Mouse (Mus musculus): ENCODE measurements at regions not wholly inside any gene's neighbourhood (a gene's known extent, or its start where the extent isn't known, plus 50 kb on each side); places are given as distances from the start of the nearest gene placed in this dataset.

DNA sequence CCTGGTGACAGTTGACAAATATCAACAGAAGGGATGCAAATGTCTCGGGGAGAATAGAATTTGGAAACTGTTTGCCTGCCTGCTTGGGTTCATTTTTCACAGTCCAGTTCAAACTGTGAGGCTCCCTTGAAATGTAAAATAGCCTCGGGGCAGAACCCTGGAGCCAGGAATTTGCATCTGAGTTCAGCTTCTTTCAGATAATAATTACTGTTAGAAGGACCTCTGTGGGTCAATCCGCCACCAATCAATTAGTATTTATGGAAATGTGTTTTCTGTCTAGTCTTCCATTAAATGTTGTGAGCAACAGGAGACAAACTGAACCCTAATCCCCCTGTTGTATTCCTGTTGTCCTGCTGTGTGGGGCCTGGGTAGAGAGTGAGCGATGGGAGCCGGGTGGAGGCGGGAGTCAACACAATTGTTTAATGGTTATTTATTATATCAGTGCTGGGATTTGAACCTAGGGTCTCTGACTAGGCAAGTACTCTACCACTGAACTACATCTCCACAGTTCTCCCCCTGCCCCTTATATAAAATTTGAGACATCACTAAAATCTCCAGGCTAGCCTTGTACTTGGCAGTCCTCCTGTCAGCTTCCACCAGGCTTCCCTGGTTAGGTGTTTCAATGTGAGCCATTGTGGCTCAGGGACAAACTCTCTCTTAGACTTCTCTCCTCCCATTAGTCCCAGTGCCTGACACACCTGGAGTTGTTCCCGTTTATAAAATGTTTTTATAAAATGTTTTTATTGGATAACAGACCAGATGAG lies 103.3 kb downstream of the Zfp281 start:
- 17% methylated on average over 7 of the region's 7 CpGs for WGBS
- DNase-seq (ENCODE audit: low spot score, missing footprints) (peak; percentile 88), ATAC-seq (ENCODE audit: low FRiP score) (0 out of 2 replicates have a peak, but pooled peaks have one; percentile 62)
- Histone ChIP-seq H3K4me2 (no peak overlapping the region), H3K4me1 (ENCODE audit: control insufficient read depth, insufficient read depth, low read length) (peaks cover 8% of the 10 kb centered on the region), H3K9ac (ENCODE audit: low read length) (no peak overlapping the region), H3K36me3 (ENCODE audit: control insufficient read depth, insufficient read depth, low read length) (no peaks in the 10 kb centered on the region), H3K9me3 (ENCODE audit: control insufficient read depth, low read length) (no peaks in the 10 kb centered on the region), H3K27ac (ENCODE audit: low read depth, low read length) (no peak overlapping the region), H3K27me3 (ENCODE audit: control insufficient read depth, insufficient read depth, low read length) (no peaks in the 10 kb centered on the region), H3K4me3 (ENCODE audit: low read depth, low read length) (no peak overlapping the region)

DNA sequence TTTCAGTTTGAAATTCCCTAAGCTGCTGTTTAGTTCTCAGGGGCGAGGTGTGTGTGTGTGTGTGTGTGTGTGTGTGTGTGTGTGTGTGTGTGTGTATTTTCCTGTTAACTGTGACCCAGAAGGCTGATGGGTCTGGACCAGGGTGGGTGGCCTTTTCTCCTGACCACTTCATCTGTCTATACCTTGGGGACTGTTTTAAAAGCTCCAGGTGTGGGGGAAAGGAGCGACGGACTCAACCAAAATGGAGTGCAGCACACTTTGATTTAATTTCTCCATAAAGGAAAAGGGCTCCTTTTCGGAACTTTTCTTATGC lies 103.9 kb downstream of the Zfp281 start:
- Histone ChIP-seq H3K9ac (ENCODE audit: low read length) (no peak overlapping the region), H3K4me3 (ENCODE audit: low read depth, low read length) (no peak overlapping the region), H3K4me2 (no peak overlapping the region), H3K27ac (ENCODE audit: low read depth, low read length) (no peak overlapping the region), H3K27me3 (ENCODE audit: control insufficient read depth, insufficient read depth, low read length) (no peaks in the 10 kb centered on the region), H3K4me1 (ENCODE audit: control insufficient read depth, insufficient read depth, low read length) (peaks cover 8% of the 10 kb centered on the region), H3K36me3 (ENCODE audit: control insufficient read depth, insufficient read depth, low read length) (no peaks in the 10 kb centered on the region), H3K9me3 (ENCODE audit: control insufficient read depth, low read length) (no peaks in the 10 kb centered on the region)
- WGBS: 73% methylated on average over 4 of the region's 4 CpGs
- no peak for ATAC-seq (ENCODE audit: low FRiP score)
- peak; percentile 62 for DNase-seq (ENCODE audit: low spot score, missing footprints)

DNA sequence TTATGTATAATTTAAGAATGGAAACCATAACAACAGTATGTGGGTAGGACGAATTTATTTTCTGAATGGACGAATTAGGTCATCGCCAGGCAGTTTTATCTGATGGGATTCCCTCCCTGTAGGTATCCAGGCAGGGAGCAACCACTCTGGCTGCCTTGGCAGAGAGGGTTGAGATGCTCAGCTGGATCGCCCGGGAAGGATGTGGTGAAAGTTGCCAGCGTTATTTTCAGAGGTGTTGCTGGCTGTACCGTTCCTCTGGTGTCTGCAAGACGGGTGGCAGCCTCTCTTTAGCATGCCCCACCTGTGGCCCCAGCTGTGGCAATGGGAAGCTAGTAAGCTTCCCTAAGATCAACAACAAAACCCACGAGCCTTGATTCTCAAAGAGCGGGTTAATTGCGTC lies 105.9 kb downstream of the Zfp281 start:
- Histone ChIP-seq H3K27me3 (ENCODE audit: control insufficient read depth, insufficient read depth, low read length) (no peaks in the 10 kb centered on the region), H3K4me2 (no peak overlapping the region), H3K4me1 (ENCODE audit: control insufficient read depth, insufficient read depth, low read length) (peaks cover 8% of the 10 kb centered on the region), H3K9me3 (ENCODE audit: control insufficient read depth, low read length) (no peaks in the 10 kb centered on the region), H3K36me3 (ENCODE audit: control insufficient read depth, insufficient read depth, low read length) (no peaks in the 10 kb centered on the region), H3K4me3 (ENCODE audit: low read depth, low read length) (no peak overlapping the region), H3K9ac (ENCODE audit: low read length) (no peak overlapping the region), H3K27ac (ENCODE audit: low read depth, low read length) (no peak overlapping the region)
- 55% methylated on average over 11 of the region's 11 CpGs for WGBS
- ATAC-seq (ENCODE audit: low FRiP score): no peak
- peak; percentile 39 for DNase-seq (ENCODE audit: low spot score, missing footprints)

GRCm38 (mm10) chr1:136738030-136738429 lies 113.3 kb downstream of the Zfp281 start:
- no peaks in the 10 kb centered on the region for H3K27me3 ChIP-seq (ENCODE audit: control insufficient read depth, insufficient read depth, low read length)
- ATAC-seq (ENCODE audit: low FRiP score): no peak
- H3K4me2 ChIP-seq: no peak overlapping the region
- no peaks in the 10 kb centered on the region for H3K9me3 ChIP-seq (ENCODE audit: control insufficient read depth, low read length)
- DNase-seq (ENCODE audit: low spot score, missing footprints): no peak
- H3K36me3 ChIP-seq (ENCODE audit: control insufficient read depth, insufficient read depth, low read length): no peaks in the 10 kb centered on the region
- H3K4me3 ChIP-seq (ENCODE audit: low read depth, low read length): no peak overlapping the region
- H3K9ac ChIP-seq (ENCODE audit: low read length): no peak overlapping the region
- no peak overlapping the region for H3K27ac ChIP-seq (ENCODE audit: low read depth, low read length)
- H3K4me1 ChIP-seq (ENCODE audit: control insufficient read depth, insufficient read depth, low read length): no peaks in the 10 kb centered on the region
- 13% methylated on average over 5 of the region's 5 CpGs for WGBS

- H3K9me3 ChIP-seq (ENCODE audit: control insufficient read depth, low read length): no peaks in the 10 kb centered on the region
- ATAC-seq (ENCODE audit: low FRiP score): no peak
- no peaks in the 10 kb centered on the region for H3K27me3 ChIP-seq (ENCODE audit: control insufficient read depth, insufficient read depth, low read length)
- H3K4me3 ChIP-seq (ENCODE audit: low read depth, low read length): no peak overlapping the region
- no peaks in the 10 kb centered on the region for H3K36me3 ChIP-seq (ENCODE audit: control insufficient read depth, insufficient read depth, low read length)
- no peak overlapping the region for H3K27ac ChIP-seq (ENCODE audit: low read depth, low read length)
- no peak overlapping the region for H3K4me2 ChIP-seq
- no peaks in the 10 kb centered on the region for H3K4me1 ChIP-seq (ENCODE audit: control insufficient read depth, insufficient read depth, low read length)
- WGBS: 86% methylated on average over 5 of the region's 5 CpGs
- no peak overlapping the region for H3K9ac ChIP-seq (ENCODE audit: low read length)
- peak; percentile 82 for DNase-seq (ENCODE audit: low spot score, missing footprints)
These were observed 114.8 kb downstream of the Zfp281 start for GRCm38 (mm10) chr1:136739486-136739885.

DNA sequence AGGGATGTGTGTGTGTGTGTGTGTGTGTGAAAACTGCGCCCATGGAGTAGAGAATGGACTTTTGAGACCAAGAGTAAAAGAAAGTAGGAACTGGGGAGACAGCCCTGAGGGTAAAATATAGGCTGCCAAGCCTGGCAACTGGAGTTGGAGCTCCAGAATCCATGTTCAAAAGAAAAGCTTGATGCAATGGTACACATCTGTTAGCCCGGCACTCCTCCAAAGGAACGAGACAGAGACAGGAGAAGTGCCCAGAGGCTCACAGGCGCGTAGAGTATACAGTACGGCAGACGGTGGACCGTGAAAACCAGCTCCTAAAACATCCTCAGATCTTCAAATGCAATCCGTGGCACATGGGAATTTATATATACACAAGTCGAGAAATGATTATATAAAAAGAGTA lies 116.4 kb downstream of the Zfp281 start:
- Histone ChIP-seq H3K9me3 (ENCODE audit: control insufficient read depth, low read length) (no peaks in the 10 kb centered on the region), H3K27ac (ENCODE audit: low read depth, low read length) (no peak overlapping the region), H3K27me3 (ENCODE audit: control insufficient read depth, insufficient read depth, low read length) (no peaks in the 10 kb centered on the region), H3K9ac (ENCODE audit: low read length) (no peak overlapping the region), H3K4me1 (ENCODE audit: control insufficient read depth, insufficient read depth, low read length) (no peaks in the 10 kb centered on the region), H3K4me2 (no peak overlapping the region), H3K36me3 (ENCODE audit: control insufficient read depth, insufficient read depth, low read length) (no peaks in the 10 kb centered on the region), H3K4me3 (ENCODE audit: low read depth, low read length) (no peak overlapping the region)
- ATAC-seq (ENCODE audit: low FRiP score) (no peak), DNase-seq (ENCODE audit: low spot score, missing footprints) (no peak)
- 92% methylated on average over 10 of the region's 10 CpGs for WGBS

DNA sequence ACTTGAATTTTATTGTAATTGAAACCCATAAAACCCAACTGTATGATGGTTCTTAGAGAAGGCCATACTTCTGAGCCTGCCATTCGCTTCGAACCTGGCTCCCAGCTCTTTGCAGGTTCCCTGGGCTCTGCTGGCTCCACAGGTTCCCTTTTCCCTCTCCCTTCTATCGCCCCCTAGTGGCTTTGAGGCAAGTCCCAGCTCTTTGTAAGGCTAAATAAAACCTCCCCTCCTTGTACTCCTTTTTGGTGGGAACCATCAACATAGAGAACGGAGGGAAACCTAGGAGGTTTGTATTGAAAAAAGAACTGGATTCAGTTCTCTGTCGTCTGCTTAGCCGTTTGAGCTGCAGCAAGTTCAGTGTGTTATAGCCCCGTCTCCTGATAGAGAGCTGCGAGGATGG lies 124.5 kb downstream of the Zfp281 start:
- Histone ChIP-seq H3K9ac (ENCODE audit: low read length) (no peak overlapping the region), H3K4me2 (no peak overlapping the region), H3K4me1 (ENCODE audit: control insufficient read depth, insufficient read depth, low read length) (no peaks in the 10 kb centered on the region), H3K4me3 (ENCODE audit: low read depth, low read length) (no peak overlapping the region), H3K27ac (ENCODE audit: low read depth, low read length) (no peak overlapping the region), H3K27me3 (ENCODE audit: control insufficient read depth, insufficient read depth, low read length) (no peaks in the 10 kb centered on the region), H3K36me3 (ENCODE audit: control insufficient read depth, insufficient read depth, low read length) (no peaks in the 10 kb centered on the region), H3K9me3 (ENCODE audit: control insufficient read depth, low read length) (no peaks in the 10 kb centered on the region)
- 55% methylated on average over 8 of the region's 8 CpGs for WGBS
- DNase-seq (ENCODE audit: low spot score, missing footprints): peak; percentile 87
- ATAC-seq (ENCODE audit: low FRiP score): no peak

- 84% methylated on average over 14 of the region's 14 CpGs for WGBS
- Histone ChIP-seq H3K4me3 (ENCODE audit: low read depth, low read length) (no peak overlapping the region), H3K27me3 (ENCODE audit: control insufficient read depth, insufficient read depth, low read length) (no peaks in the 10 kb centered on the region), H3K36me3 (ENCODE audit: control insufficient read depth, insufficient read depth, low read length) (no peaks in the 10 kb centered on the region), H3K9ac (ENCODE audit: low read length) (no peak overlapping the region), H3K4me1 (ENCODE audit: control insufficient read depth, insufficient read depth, low read length) (no peaks in the 10 kb centered on the region), H3K27ac (ENCODE audit: low read depth, low read length) (no peak overlapping the region), H3K4me2 (no peak overlapping the region), H3K9me3 (ENCODE audit: control insufficient read depth, low read length) (no peaks in the 10 kb centered on the region)
- DNase-seq (ENCODE audit: low spot score, missing footprints): peak; percentile 60
- no peak for ATAC-seq (ENCODE audit: low FRiP score)
These were observed 126.9 kb downstream of the Zfp281 start for GRCm38 (mm10) chr1:136751464-136752191.

GRCm38 (mm10) chr1:136754286-136754685 lies 129.6 kb downstream of the Zfp281 start:
- Histone ChIP-seq H3K9ac (ENCODE audit: low read length) (no peak overlapping the region), H3K36me3 (ENCODE audit: control insufficient read depth, insufficient read depth, low read length) (no peaks in the 10 kb centered on the region), H3K9me3 (ENCODE audit: control insufficient read depth, low read length) (no peaks in the 10 kb centered on the region), H3K27me3 (ENCODE audit: control insufficient read depth, insufficient read depth, low read length) (no peaks in the 10 kb centered on the region), H3K4me2 (no peak overlapping the region), H3K4me1 (ENCODE audit: control insufficient read depth, insufficient read depth, low read length) (no peaks in the 10 kb centered on the region), H3K27ac (ENCODE audit: low read depth, low read length) (no peak overlapping the region), H3K4me3 (ENCODE audit: low read depth, low read length) (no peak overlapping the region)
- WGBS: 93% methylated on average over 6 of the region's 6 CpGs
- no peak for DNase-seq (ENCODE audit: low spot score, missing footprints)
- no peak for ATAC-seq (ENCODE audit: low FRiP score)
